Mouse (Mus musculus) forebrain, embryonic 12.5 days (tissue): ENCODE measurements around the gene Alms1. TPM values are rescaled to one million over a fixed set of nuclear protein-coding genes. Genes with fewer than 3 reads are reported as not detected.

Source experiments
- microRNA-seq: library from miRNA; unstranded; fragments of <30 nt; microRNA quantifications from one replicate; pipeline ENCODE4, GENCODE M21; 2017
- polyA plus RNA-seq: library from polyadenylated mRNA; unstranded; fragments of >200 nt; fragmentation: Nextera tagmentation; extraction: Ambion mirVana; gene quantifications from 2 replicates; pipeline ENCODE4 v1.2.1, GENCODE M21; 2016

The Alms1 gene
- polyA plus RNA-seq, 1 experiment from 2014 or later, result 14.0 TPM

Small RNA genes lying within 50 kb of the gene (microRNA-seq; reads per million reads assigned to microRNA genes)
- gene Gm27317, result not detected

Other genes with a start within 250 kb of the Alms1 start
- 6.8 and 8.2 TPM in 2 replicates for gene Rab11fip5, start 212.9 kb upstream of the Alms1 start, polyA plus RNA-seq
- gene Noto, start 163.6 kb upstream of the Alms1 start, polyA plus RNA-seq, result not detected in 2 replicates
- 49.8 and 51.5 TPM in 2 replicates for gene Smyd5, start 155.5 kb upstream of the Alms1 start, polyA plus RNA-seq
- 610 and 617 TPM in 2 replicates for gene Cct7, start 136.0 kb upstream of the Alms1 start, polyA plus RNA-seq
- 33.0 and 34.0 TPM in 2 replicates for gene Pradc1, start 135.6 kb upstream of the Alms1 start, polyA plus RNA-seq
- gene Fbxo41, start 84.5 kb upstream of the Alms1 start, polyA plus RNA-seq, result 1.9 and 2.6 TPM in 2 replicates
- gene Egr4, start 73.9 kb upstream of the Alms1 start, polyA plus RNA-seq, result not detected in 2 replicates
- not detected in 2 replicates for gene Nat8f7, start 125.7 kb downstream of the Alms1 start, polyA plus RNA-seq
- 0.21 and 0.47 TPM in 2 replicates for gene Nat8f3, start 178.2 kb downstream of the Alms1 start, polyA plus RNA-seq
- gene Nat8f6, start 233.4 kb downstream of the Alms1 start, polyA plus RNA-seq, result not detected in 2 replicates
- not detected in 2 replicates for gene Nat8f5, start 233.4 kb downstream of the Alms1 start, polyA plus RNA-seq
- not detected in 2 replicates for gene Nat8, start 244.6 kb downstream of the Alms1 start, polyA plus RNA-seq